Mouse (Mus musculus) liver, embryonic 14.5 days (tissue): ENCODE measurements around the gene Spcs2. TPM values are rescaled to one million over a fixed set of nuclear protein-coding genes. Genes with fewer than 3 reads are reported as not detected.
A peak's percentile ranks its signal among the peaks of the same experiment; 100 is the strongest.
"Not testable (repeated sequence)": the region's sequence is repeated elsewhere in the genome, so short reads cannot be mapped to it uniquely, and the experiment has no call there.

Experiments
- ATAC-seq: fragments of 200-750 bp; cut with Nextera tagmentation; 2 replicates; pipeline ENCODE4 v1.8.0; 2017; ENCODE audit warnings: moderate number of reproducible peaks, mild to moderate bottlenecking, moderate library complexity; ENCODE audit not compliant: insufficient read depth
- DNase-seq, 3 experiments: peaks; one replicate each; pipeline ENCODE4 v3.0.0-alpha.2; 2012 to 2013; ENCODE audit warnings: low read depth in 3 of 3, low spot score in 3 of 3
- H3K27ac ChIP-seq: fragments of 300-500 bp; sonication (generic); 2 replicates; pipeline ENCODE4 v1.5.1; 2014; ENCODE audit warnings: moderate library complexity, mild to moderate bottlenecking, control low read depth, inconsistent platforms
- H3K27me3 ChIP-seq: fragments of 300-500 bp; sonication (generic); 2 replicates; pipeline ENCODE4 v1.6.1; 2014; ENCODE audit warnings: mild to moderate bottlenecking, low read length, moderate library complexity; ENCODE audit not compliant: control insufficient read depth, insufficient read depth
- H3K36me3 ChIP-seq: fragments of 300-500 bp; sonication (generic); replicated peaks from 2 replicates; pipeline ENCODE4 v1.6.1; 2014; ENCODE audit warnings: low read depth; ENCODE audit not compliant: control insufficient read depth, insufficient read depth
- H3K4me1 ChIP-seq, 2 experiments: fragments of 200-500 bp in 1 of 2; fragments of 300-500 bp in 1 of 2; sonication (generic) in 1 of 2; replicated peaks; 2 replicates each; pipeline ENCODE4 v1.6.1; 2012 to 2014; ENCODE audit warnings: antibody characterized with exemption in 1 of 2, inconsistent platforms in 1 of 2, low read length in 1 of 2; ENCODE audit not compliant: control insufficient read depth in 2 of 2, insufficient read depth in 2 of 2
- H3K4me2 ChIP-seq: fragments of 300-500 bp; sonication (generic); 2 replicates; pipeline ENCODE4 v1.6.1; 2014; ENCODE audit warnings: low read depth, mild to moderate bottlenecking, control low read depth, moderate library complexity
- H3K4me3 ChIP-seq, 2 experiments: fragments of 200-500 bp in 1 of 2; fragments of 300-500 bp in 1 of 2; sonication (generic) in 1 of 2; 2 replicates each; pipeline ENCODE4 v1.5.1; 2012 to 2014; ENCODE audit warnings: low read depth in 2 of 2, low read length in 2 of 2, mild to moderate bottlenecking in 2 of 2, control low read depth in 1 of 2, inconsistent platforms in 1 of 2, moderate library complexity in 1 of 2; ENCODE audit not compliant: insufficient read depth in 1 of 2
- H3K9ac ChIP-seq: fragments of 300-500 bp; sonication (generic); replicated peaks from 2 replicates; pipeline ENCODE4 v1.6.1; 2014; ENCODE audit warnings: mild to moderate bottlenecking, control low read depth, moderate library complexity
- H3K9me3 ChIP-seq: fragments of 300-500 bp; sonication (generic); 2 replicates; pipeline ENCODE4 v1.6.1; 2016; ENCODE audit warnings: low read length, mixed read lengths; ENCODE audit not compliant: control insufficient read depth
- CTCF ChIP-seq: IDR thresholded peaks from 2 replicates; pipeline ENCODE4 v1.5.1; 2016; ENCODE audit warnings: antibody characterized with exemption, low read depth, control low read depth
- EP300 ChIP-seq: IDR thresholded peaks from 2 replicates; pipeline ENCODE4 v1.6.1; 2016; ENCODE audit warnings: antibody characterized with exemption, low read depth
- WGBS: fragments of 180-500 bp; shearing (Covaris S2); extraction: QIAGEN DNeasy Blood & Tissue Kit; methylation state at CpG from one replicate; pipeline ENCODE4 v1.1.7; 2014; ENCODE audit not compliant: insufficient replicate concordance; 5-methylcytosine and 5-hydroxymethylcytosine counted together
- polyA plus RNA-seq, 2 experiments: library from polyadenylated mRNA; depleted of rRNA in 1 of 2; stranded (reverse) in 1 of 2; unstranded in 1 of 2; fragments of >200 nt; fragmentation: Nextera tagmentation in 1 of 2; extraction: Ambion mirVana in 1 of 2; gene quantifications; 2 replicates each; pipeline versions ENCODE4 v1.2.1 to v1.2.3; 2012 to 2014

Spcs2 gene
- polyA plus RNA-seq, 2 experiments = 44.5 to 171 TPM

- Histone ChIP-seq H3K9me3 (no peaks in the 10 kb centered on the region), H3K27ac (no peak overlapping the region), H3K4me2 (no peak overlapping the region), H3K4me3 (no peak overlapping the region), H3K9ac (no peak overlapping the region), H3K36me3 (peaks cover 27% of the 10 kb centered on the region), H3K4me1 (peaks cover 3 to 16% of the 10 kb centered on the region in 2 experiments; a peak in 3 of 4 replicates), H3K27me3 (no peaks in the 10 kb centered on the region)
- no peak for DNase-seq
- whole genome bisulfite sequencing = 82% methylated on average over 11 of the region's 11 CpGs
- TF ChIP-seq EP300 (no peak), CTCF (peak; percentile 85)
- no peak for ATAC-seq
Measured at GRCm38 (mm10) chr7:99813394-99813793, 49.9 kb downstream of the Spcs2 start.

- no peaks in the 10 kb centered on the region for H3K27me3 ChIP-seq
- no peaks in the 10 kb centered on the region for H3K9me3 ChIP-seq
- H3K4me3 ChIP-seq = no peak overlapping the region
- H3K27ac ChIP-seq = no peak overlapping the region
- TF ChIP-seq CTCF (no peak), EP300 (no peak)
- DNase-seq (no peak), ATAC-seq (no peak)
- H3K9ac ChIP-seq = no peak overlapping the region
- peaks cover 24% of the 10 kb centered on the region for H3K36me3 ChIP-seq
- WGBS = 76% methylated on average over 4 of the region's 4 CpGs
- H3K4me2 ChIP-seq = no peak overlapping the region
- H3K4me1 ChIP-seq = peaks cover 3 to 9% of the 10 kb centered on the region in 2 experiments; a peak in 3 of 4 replicates
Measured at GRCm38 (mm10) chr7:99811661-99812060, 51.6 kb downstream of the Spcs2 start.

GRCm38 (mm10) chr7:99810814-99811213, 52.4 kb downstream of the Spcs2 start:
- DNase-seq = no peak
- ATAC-seq = peak; percentile 48
- H3K4me1 ChIP-seq = peaks cover 3 to 9% of the 10 kb centered on the region in 2 experiments; a peak in 3 of 4 replicates
- TF ChIP-seq CTCF (no peak), EP300 (no peak)
- 59% methylated on average over 2 of the region's 2 CpGs for WGBS
- no peaks in the 10 kb centered on the region for H3K27me3 ChIP-seq
- no peaks in the 10 kb centered on the region for H3K9me3 ChIP-seq
- peaks cover 24% of the 10 kb centered on the region for H3K36me3 ChIP-seq
- H3K4me2 ChIP-seq = no peak overlapping the region
- no peak overlapping the region for H3K4me3 ChIP-seq
- no peak overlapping the region for H3K27ac ChIP-seq
- no peak overlapping the region for H3K9ac ChIP-seq

GRCm38 (mm10) chr7:99807043-99807442, 56.2 kb downstream of the Spcs2 start:
- not testable (repeated sequence) for H3K9ac ChIP-seq, DNase-seq, H3K4me3 ChIP-seq, H3K4me2 ChIP-seq, H3K9me3 ChIP-seq, ATAC-seq, H3K27me3 ChIP-seq, H3K27ac ChIP-seq, H3K36me3 ChIP-seq
- peaks cover 27 to 31% of the 10 kb centered on the region in 2 experiments for H3K4me1 ChIP-seq
- WGBS = 63% methylated on average over 7 of the region's 7 CpGs

GRCm38 (mm10) chr7:99805340-99805739, 57.9 kb downstream of the Spcs2 start:
- DNase-seq = no peak
- Histone ChIP-seq H3K9ac (no peak overlapping the region), H3K27ac (no peak overlapping the region), H3K4me2 (no peak overlapping the region), H3K9me3 (no peaks in the 10 kb centered on the region), H3K4me1 (peaks cover 21 to 28% of the 10 kb centered on the region in 2 experiments), H3K27me3 (no peaks in the 10 kb centered on the region), H3K4me3 (no peak overlapping the region), H3K36me3 (peaks cover 5% of the 10 kb centered on the region; the same call in 1 of the 2 replicates)
- TF ChIP-seq EP300 = no peak
- no peak for TF ChIP-seq CTCF
- ATAC-seq = no peak
- WGBS = 39% methylated on average over 1 of the region's 1 CpGs

- H3K4me2 ChIP-seq = peak overlapping the region; percentile 70
- not testable (repeated sequence) for H3K9me3 ChIP-seq, DNase-seq, H3K36me3 ChIP-seq, H3K27me3 ChIP-seq
- 0 out of 4 replicates have a peak overlapping the region, but pooled peaks of 1 of the 2 experiments have one; percentile 21 for H3K4me3 ChIP-seq
- peak overlapping the region; percentile 27; the same call in 1 of the 2 replicates for H3K9ac ChIP-seq
- peak; percentile 86 for ATAC-seq
- WGBS = 40% methylated on average over 3 of the region's 3 CpGs
- H3K27ac ChIP-seq = peak overlapping the region; percentile 92
- H3K4me1 ChIP-seq = peaks cover 27 to 37% of the 10 kb centered on the region in 2 experiments
Measured at GRCm38 (mm10) chr7:99804033-99804432, 59.2 kb downstream of the Spcs2 start.
